Comparison of ENCODE assay signal across 14 mouse cellular contexts in genomic region chr6:52379588-52379987, GRCm38 (mm10).
"Had no signal": no experiment of that assay in that cellular context is flagged by ENCODE, and none has a peak within 500 bp of the region (broad histone marks: within the 10 kb centered on the region; RNA-seq: fewer than 3 reads in every experiment).

No protein-coding gene starts in this region.

- H3K4me2 ChIP-seq: intestine, embryonic 15.5 days; liver, embryonic 13.5 days; midbrain, embryonic 11.5 days had no signal

- H3K4me1 ChIP-seq: intestine, embryonic 15.5 days; liver, embryonic 13.5 days had no signal

- H3K36me3 ChIP-seq: intestine, embryonic 15.5 days; liver, embryonic 13.5 days had no signal

- DNase-seq: kidney, adult 18-20 months; kidney, adult 9 months; kidney, postnatal 36 days; layer of hippocampus, postnatal 36 days; liver, embryonic 13.5 days; lung, adult 2 months; lung, postnatal 4 days; midbrain, embryonic 14.5 days; thymus, adult 2 months; thymus, postnatal 14 days; thymus, postnatal 4 days had no signal

- H3K9me3 ChIP-seq: intestine, embryonic 15.5 days; liver, embryonic 13.5 days had no signal

- H3K27ac ChIP-seq: left cerebral cortex, adult 2 months; liver, embryonic 13.5 days had no signal

- H3K9ac ChIP-seq: intestine, embryonic 15.5 days; liver, embryonic 13.5 days had no signal

- ATAC-seq: intestine, embryonic 15.5 days had no signal

- H3K4me3 ChIP-seq: intestine, embryonic 15.5 days; left cerebral cortex, adult 2 months; liver, embryonic 13.5 days had no signal

- H3K27me3 ChIP-seq: intestine, embryonic 15.5 days; liver, embryonic 13.5 days had no signal
